Mouse (Mus musculus) lung, postnatal 0 days (tissue): Measurements from ENCODE around the gene Lysmd2.
"Not testable (repeated sequence)": the region's sequence is repeated elsewhere in the genome, so short reads cannot be mapped to it uniquely, and the experiment has no call there.

Source experiments
- CTCF ChIP-seq: IDR thresholded peaks from 2 replicates; pipeline ENCODE4 v1.5.1; 2016; ENCODE audit warnings: antibody characterized with exemption, mild to moderate bottlenecking
- EP300 ChIP-seq: IDR thresholded peaks from 2 replicates; pipeline ENCODE4 v1.6.1; 2016; ENCODE audit warnings: antibody characterized with exemption, mild to moderate bottlenecking, control low read depth

DNA sequence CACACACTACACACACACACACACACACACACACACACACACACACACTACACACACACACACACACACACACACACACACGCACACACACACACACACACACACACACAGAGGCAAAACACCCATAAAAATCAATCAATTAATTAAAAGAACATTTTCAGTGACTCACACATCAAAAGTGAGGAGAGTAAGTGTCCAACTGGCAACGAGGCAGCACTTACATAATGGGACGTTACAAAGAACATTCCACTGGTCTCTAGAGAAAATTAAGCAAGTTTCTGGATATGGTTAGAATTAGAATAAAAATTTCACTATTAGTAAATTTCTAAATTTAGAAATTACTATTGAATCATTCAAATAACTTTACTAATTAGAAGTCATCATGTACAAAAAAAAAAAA is 30.9 kb downstream of the Lysmd2 start:
- TF ChIP-seq CTCF, EP300: not testable (repeated sequence)
